Mouse (Mus musculus) forebrain, embryonic 11.5 days (tissue): ENCODE data around the gene Kank4. TPM values are rescaled to one million over a fixed set of nuclear protein-coding genes. Genes with fewer than 3 reads are reported as not detected.

Source experiments
- ATAC-seq: fragments of 200-750 bp; cut with Nextera tagmentation; replicated peaks from 2 replicates; pipeline ENCODE4 v1.8.0; 2017; ENCODE audit warnings: moderate TSS enrichment; ENCODE audit not compliant: low FRiP score
- DNase-seq: peaks from one replicate; pipeline ENCODE4 v3.0.0-alpha.2; 2017; ENCODE audit warnings: low spot score
- H3K27ac ChIP-seq: fragments of 300-500 bp; sonication (generic); 2 replicates; pipeline ENCODE4 v1.5.1; 2014; ENCODE audit warnings: low read depth, low read length
- H3K27me3 ChIP-seq: fragments of 300-500 bp; sonication (generic); 2 replicates; pipeline ENCODE4 v1.6.1; 2014; ENCODE audit warnings: mild to moderate bottlenecking, low read length, mixed read lengths; ENCODE audit not compliant: control insufficient read depth, insufficient read depth
- H3K36me3 ChIP-seq: fragments of 300-500 bp; sonication (generic); 2 replicates; pipeline ENCODE4 v1.6.1; 2014; ENCODE audit warnings: mild to moderate bottlenecking, low read length, moderate library complexity, mixed read lengths; ENCODE audit not compliant: control insufficient read depth, insufficient read depth
- H3K4me1 ChIP-seq: fragments of 300-500 bp; sonication (generic); replicated peaks from 2 replicates; pipeline ENCODE4 v1.6.1; 2014; ENCODE audit warnings: low read length, mixed read lengths; ENCODE audit not compliant: control insufficient read depth, insufficient read depth
- H3K4me2 ChIP-seq: fragments of 300-500 bp; sonication (generic); 2 replicates; pipeline ENCODE4 v1.6.1; 2014; ENCODE audit warnings: low read depth, mild to moderate bottlenecking, low read length, moderate library complexity, mixed read lengths; ENCODE audit not compliant: severe bottlenecking
- H3K4me3 ChIP-seq: fragments of 300-500 bp; sonication (generic); 2 replicates; pipeline ENCODE4 v1.5.1; 2014; ENCODE audit warnings: low read depth, low read length
- H3K9ac ChIP-seq: fragments of 300-500 bp; sonication (generic); 2 replicates; pipeline ENCODE4 v1.6.1; 2014; ENCODE audit warnings: low read length
- H3K9me3 ChIP-seq: fragments of 300-500 bp; sonication (generic); 2 replicates; pipeline ENCODE4 v1.6.1; 2016; ENCODE audit warnings: low read length, mixed read lengths; ENCODE audit not compliant: control insufficient read depth
- WGBS: fragments of 180-500 bp; shearing (Covaris S2); extraction: QIAGEN DNeasy Blood & Tissue Kit; methylation state at CpG from one replicate; pipeline ENCODE4 v1.1.7; 2014; 5-methylcytosine and 5-hydroxymethylcytosine counted together
- polyA plus RNA-seq: library from polyadenylated mRNA; unstranded; fragments of >200 nt; fragmentation: Nextera tagmentation; extraction: Ambion mirVana; gene quantifications from 2 replicates; pipeline ENCODE4 v1.2.1, GENCODE M21; 2014

The Kank4 gene
- polyA plus RNA-seq, 1 experiment from 2014 or later: 1.1 TPM

- H3K4me1 ChIP-seq: no peaks in the 10 kb centered on the region
- H3K9ac ChIP-seq: no peak overlapping the region
- H3K27ac ChIP-seq: no peak overlapping the region
- no peak overlapping the region for H3K4me2 ChIP-seq
- DNase-seq (no peak), ATAC-seq (no peak)
- no peaks in the 10 kb centered on the region for H3K9me3 ChIP-seq
- WGBS: 84% methylated on average over 10 of the region's 10 CpGs
- H3K4me3 ChIP-seq: no peak overlapping the region
- H3K27me3 ChIP-seq: no peaks in the 10 kb centered on the region
- no peaks in the 10 kb centered on the region for H3K36me3 ChIP-seq
These were observed 40.5 kb downstream of the Kank4 start for GRCm38 (mm10) chr4:98776721-98777427.

- H3K9me3 ChIP-seq: no peaks in the 10 kb centered on the region
- no peak overlapping the region for H3K4me2 ChIP-seq
- H3K27ac ChIP-seq: no peak overlapping the region
- H3K4me3 ChIP-seq: no peak overlapping the region
- 95% methylated on average over 5 of the region's 5 CpGs for WGBS
- DNase-seq: no peak
- H3K9ac ChIP-seq: no peak overlapping the region
- H3K36me3 ChIP-seq: no peaks in the 10 kb centered on the region
- H3K27me3 ChIP-seq: no peaks in the 10 kb centered on the region
- no peaks in the 10 kb centered on the region for H3K4me1 ChIP-seq
- ATAC-seq: no peak
These were observed 43.6 kb downstream of the Kank4 start for GRCm38 (mm10) chr4:98773785-98774184.

GRCm38 (mm10) chr4:98767134-98768133, 49.9 kb downstream of the Kank4 start:
- Histone ChIP-seq H3K4me2 (no peak overlapping the region), H3K9me3 (no peaks in the 10 kb centered on the region), H3K4me3 (no peak overlapping the region), H3K36me3 (no peaks in the 10 kb centered on the region), H3K27ac (no peak overlapping the region), H3K27me3 (no peaks in the 10 kb centered on the region), H3K4me1 (no peaks in the 10 kb centered on the region), H3K9ac (no peak overlapping the region)
- ATAC-seq (no peak), DNase-seq (no peak)
- WGBS: 83% methylated on average over 14 of the region's 14 CpGs

- no peak overlapping the region for H3K27ac ChIP-seq
- no peak overlapping the region for H3K4me3 ChIP-seq
These were observed 58.3 kb downstream of the Kank4 start for GRCm38 (mm10) chr4:98758872-98759518.

GRCm38 (mm10) chr4:98758012-98758821, 59.1 kb downstream of the Kank4 start:
- no peak overlapping the region for H3K27ac ChIP-seq
- peaks cover 6% of the 10 kb centered on the region; the same call in 1 of the 2 replicates for H3K4me1 ChIP-seq
- WGBS: 65% methylated on average over 4 of the region's 4 CpGs
- H3K9me3 ChIP-seq: no peaks in the 10 kb centered on the region
- H3K9ac ChIP-seq: no peak overlapping the region
- H3K36me3 ChIP-seq: no peaks in the 10 kb centered on the region
- H3K27me3 ChIP-seq: no peaks in the 10 kb centered on the region
- H3K4me2 ChIP-seq: no peak overlapping the region
- peak; percentile 61 for ATAC-seq
- peak; percentile 53 for DNase-seq
- no peak overlapping the region for H3K4me3 ChIP-seq

More at GRCm38 (mm10) chr4:98758872-98759518, 58.3 kb downstream of the Kank4 start:
- Histone ChIP-seq H3K4me2 (no peak overlapping the region), H3K4me1 (peaks cover 6% of the 10 kb centered on the region; the same call in 1 of the 2 replicates), H3K27me3 (no peaks in the 10 kb centered on the region), H3K36me3 (no peaks in the 10 kb centered on the region), H3K9ac (no peak overlapping the region), H3K9me3 (no peaks in the 10 kb centered on the region)
- WGBS: 90% methylated on average over 3 of the region's 3 CpGs
- DNase-seq (no peak), ATAC-seq (no peak)

GRCm38 (mm10) chr4:98756141-98756540, 61.2 kb downstream of the Kank4 start:
- Histone ChIP-seq H3K27ac (0 out of 2 replicates have a peak overlapping the region, but pooled peaks have one; percentile 18), H3K4me1 (peaks cover 6% of the 10 kb centered on the region; the same call in 1 of the 2 replicates), H3K9me3 (no peaks in the 10 kb centered on the region), H3K27me3 (no peaks in the 10 kb centered on the region), H3K36me3 (no peaks in the 10 kb centered on the region), H3K4me3 (no peak overlapping the region), H3K4me2 (no peak overlapping the region), H3K9ac (no peak overlapping the region)
- WGBS: 28% methylated on average over 11 of the region's 11 CpGs
- peak; percentile 55 for DNase-seq
- ATAC-seq: no peak; the same call in 1 of the 2 replicates

- 81% methylated on average over 4 of the region's 4 CpGs for WGBS
- peaks cover 6% of the 10 kb centered on the region; the same call in 1 of the 2 replicates for H3K4me1 ChIP-seq
- H3K27me3 ChIP-seq: no peaks in the 10 kb centered on the region
- DNase-seq (no peak), ATAC-seq (no peak)
- no peak overlapping the region for H3K4me3 ChIP-seq
- no peak overlapping the region for H3K27ac ChIP-seq
- H3K36me3 ChIP-seq: no peaks in the 10 kb centered on the region
- no peak overlapping the region for H3K9ac ChIP-seq
- H3K4me2 ChIP-seq: no peak overlapping the region
- H3K9me3 ChIP-seq: no peaks in the 10 kb centered on the region
These were observed 62.9 kb downstream of the Kank4 start for GRCm38 (mm10) chr4:98754456-98754855.

GRCm38 (mm10) chr4:98743906-98744210, 73.5 kb downstream of the Kank4 start:
- H3K9me3 ChIP-seq: no peaks in the 10 kb centered on the region
- H3K9ac ChIP-seq: no peak overlapping the region
- WGBS: 38% methylated on average over 7 of the region's 7 CpGs

More at GRCm38 (mm10) chr4:98743906-98744210, 73.5 kb downstream of the Kank4 start:
- Histone ChIP-seq H3K4me1 (no peaks in the 10 kb centered on the region), H3K36me3 (no peaks in the 10 kb centered on the region), H3K27ac (no peak overlapping the region), H3K27me3 (no peaks in the 10 kb centered on the region), H3K4me3 (no peak overlapping the region), H3K4me2 (no peak overlapping the region)
- no peak for DNase-seq
- no peak for ATAC-seq
